ENCODE assay signal across 15 mouse cellular contexts in the genomic region with DNA sequence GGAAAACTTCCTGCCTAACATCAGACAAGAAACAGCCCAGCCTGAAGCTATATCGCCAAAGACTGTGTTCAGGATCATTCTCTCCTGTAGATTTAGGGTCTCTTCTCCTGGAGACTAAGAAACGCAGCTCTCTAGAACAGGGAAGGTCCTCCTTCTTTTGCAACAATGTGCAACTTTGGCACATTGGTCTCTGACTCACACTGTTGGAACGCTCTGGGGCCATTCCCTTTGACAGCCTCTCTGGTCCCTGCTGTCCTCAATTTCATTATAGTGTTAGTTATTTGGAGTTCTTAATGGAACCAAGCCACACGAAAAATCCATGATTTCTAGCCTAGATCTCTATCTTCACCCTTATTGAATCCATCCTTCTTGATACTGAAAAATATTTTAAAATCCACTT. TPM values are rescaled to one million over a fixed set of nuclear protein-coding genes. Genes with fewer than 3 reads are reported as not detected.
DNase-seq lines count a peak whose midpoint lies in the region.
"Had no signal": no experiment of that assay in that cellular context is flagged by ENCODE, and none has a peak within 500 bp of the region (broad histone marks: within the 10 kb centered on the region; RNA-seq: fewer than 3 reads in every experiment).

No protein-coding gene starts in this region.

- intact Hi-C loops in heart, postnatal 36 days (cut with DNase I) = no loop called here

- peak; percentile 72 for DNase-seq in adrenal gland, adult 2 months
- DNase-seq in adrenal gland, postnatal 25 days = no peak
- DNase-seq in heart, adult 18-20 months = peak; percentile 65 to 71
- DNase-seq in heart, postnatal 36 days = no peak
- DNase-seq in urinary bladder, postnatal 14 days (ENCODE audit: low spot score) = peak; percentile 32
- no peak for DNase-seq in urinary bladder, postnatal 4 days (ENCODE audit: low spot score in 2 of 2)
- no peak for DNase-seq in retina, postnatal 1 day
- DNase-seq: cerebellum, adult 11 months; cerebellum, adult 9-11 months; kidney, adult 8-10 months; kidney, postnatal 10 days; liver; right cerebral cortex, adult 18-20 months; right cerebral cortex, postnatal 4 days; thymus, postnatal 14 days had no signal

RNA-seq across cellular contexts. Expression of gene Timp3, which starts 7.1 kb away (rescaled TPM):
- 100 to 1,000 TPM; 424 to 599 TPM for total RNA-seq in adrenal gland, adult 2 months (2021)
- polyA plus RNA-seq in adrenal gland, adult 2 months (2012; rRNA removed) = 590 and 604 TPM in 2 replicates
- 388 and 389 TPM in 2 replicates for total RNA-seq in adrenal gland, postnatal 25 days (2021)
- total RNA-seq in heart, adult 18-20 months (2021) = 100 to 1,000 TPM; 161 to 188 TPM
- total RNA-seq in heart, postnatal 36 days (2021) = 100 to 1,000 TPM; 165 to 209 TPM

Comparison
In these comparisons a context has a peak if more than half of its experiments do, and no peak if none do; other contexts are left out.
1. DNase-seq: peak in adrenal gland, adult 2 months (single experiment), heart, adult 18-20 months (2 of 2) and urinary bladder, postnatal 14 days (single experiment); none in adrenal gland, postnatal 25 days (single experiment), heart, postnatal 36 days (0 of 2), urinary bladder, postnatal 4 days (0 of 2) and retina, postnatal 1 day (single experiment).